Mouse (Mus musculus): Measurements from ENCODE around the gene Frmpd4. TPM values are rescaled to one million over a fixed set of nuclear protein-coding genes. Genes with fewer than 3 reads are reported as not detected.

The Frmpd4 gene
- polyA plus RNA-seq, 1 experiment from 2014 or later = 0.67 TPM

- no peaks in the 10 kb centered on the region for H3K36me3 ChIP-seq (ENCODE audit: control insufficient read depth, insufficient read depth, low read length)
- ATAC-seq = no peak
- H3K4me3 ChIP-seq (ENCODE audit: low read depth, low read length) = no peak overlapping the region
- no peak overlapping the region for H3K9ac ChIP-seq (ENCODE audit: low read length)
- DNase-seq (ENCODE audit: low spot score) = no peak
- H3K9me3 ChIP-seq (replicated peaks; ENCODE audit: control insufficient read depth, low read length) = no peaks in the 10 kb centered on the region
- no peak overlapping the region for H3K4me2 ChIP-seq (ENCODE audit: low read length)
- no peaks in the 10 kb centered on the region for H3K27me3 ChIP-seq (replicated peaks; ENCODE audit: control insufficient read depth, insufficient read depth, low read length)
- H3K4me1 ChIP-seq (ENCODE audit: control insufficient read depth, insufficient read depth, low read length) = no peaks in the 10 kb centered on the region
- no peak overlapping the region for H3K27ac ChIP-seq (ENCODE audit: low read depth, low read length)
Measured at GRCm38 (mm10) chrX:167828456-167828855, 748.6 kb downstream of the Frmpd4 start.

- H3K4me3 ChIP-seq (ENCODE audit: low read depth, low read length) = no peak overlapping the region
Measured at GRCm38 (mm10) chrX:167817363-167817762, 759.7 kb downstream of the Frmpd4 start.

GRCm38 (mm10) chrX:167810120-167810519 lies 766.9 kb downstream of the Frmpd4 start:
- no peak for ATAC-seq
- no peaks in the 10 kb centered on the region for H3K9me3 ChIP-seq (replicated peaks; ENCODE audit: control insufficient read depth, low read length)
- H3K27ac ChIP-seq (ENCODE audit: low read depth, low read length) = no peak overlapping the region
- H3K27me3 ChIP-seq (replicated peaks; ENCODE audit: control insufficient read depth, insufficient read depth, low read length) = no peaks in the 10 kb centered on the region; the same call in 1 of the 2 replicates
- no peak overlapping the region for H3K9ac ChIP-seq (ENCODE audit: low read length)
- no peaks in the 10 kb centered on the region for H3K4me1 ChIP-seq (ENCODE audit: control insufficient read depth, insufficient read depth, low read length)
- H3K36me3 ChIP-seq (ENCODE audit: control insufficient read depth, insufficient read depth, low read length) = no peaks in the 10 kb centered on the region
- DNase-seq (ENCODE audit: low spot score) = no peak
- 74% methylated on average over 2 of the region's 2 CpGs for WGBS
- H3K4me2 ChIP-seq (ENCODE audit: low read length) = no peak overlapping the region
- H3K4me3 ChIP-seq (ENCODE audit: low read depth, low read length) = no peak overlapping the region

More at GRCm38 (mm10) chrX:167817363-167817762, 759.7 kb downstream of the Frmpd4 start:
- Histone ChIP-seq H3K27ac (ENCODE audit: low read depth, low read length) (no peak overlapping the region), H3K9ac (ENCODE audit: low read length) (no peak overlapping the region), H3K9me3 (replicated peaks; ENCODE audit: control insufficient read depth, low read length) (no peaks in the 10 kb centered on the region), H3K27me3 (replicated peaks; ENCODE audit: control insufficient read depth, insufficient read depth, low read length) (no peaks in the 10 kb centered on the region), H3K4me2 (ENCODE audit: low read length) (no peak overlapping the region), H3K4me1 (ENCODE audit: control insufficient read depth, insufficient read depth, low read length) (no peaks in the 10 kb centered on the region), H3K36me3 (ENCODE audit: control insufficient read depth, insufficient read depth, low read length) (no peaks in the 10 kb centered on the region)
- ATAC-seq = no peak
- DNase-seq (ENCODE audit: low spot score) = no peak
- 47% methylated on average over 4 of the region's 4 CpGs for WGBS

GRCm38 (mm10) chrX:167808572-167808971 lies 768.5 kb downstream of the Frmpd4 start:
- H3K9me3 ChIP-seq (replicated peaks; ENCODE audit: control insufficient read depth, low read length) = no peaks in the 10 kb centered on the region
- no peak for ATAC-seq
- WGBS = 92% methylated on average over 5 of the region's 5 CpGs

GRCm38 (mm10) chrX:167788737-167789136 lies 788.3 kb downstream of the Frmpd4 start:
- no peak overlapping the region for H3K4me3 ChIP-seq (ENCODE audit: low read depth, low read length)
- DNase-seq (ENCODE audit: low spot score) (no peak), ATAC-seq (no peak)
- no peaks in the 10 kb centered on the region for H3K36me3 ChIP-seq (ENCODE audit: control insufficient read depth, insufficient read depth, low read length)
- H3K4me1 ChIP-seq (ENCODE audit: control insufficient read depth, insufficient read depth, low read length) = no peaks in the 10 kb centered on the region
- WGBS = 90% methylated on average over 2 of the region's 2 CpGs
- no peaks in the 10 kb centered on the region for H3K9me3 ChIP-seq (replicated peaks; ENCODE audit: control insufficient read depth, low read length)
- H3K27me3 ChIP-seq (replicated peaks; ENCODE audit: control insufficient read depth, insufficient read depth, low read length) = no peaks in the 10 kb centered on the region
- H3K4me2 ChIP-seq (ENCODE audit: low read length) = no peak overlapping the region
- H3K27ac ChIP-seq (ENCODE audit: low read depth, low read length) = no peak overlapping the region
- no peak overlapping the region for H3K9ac ChIP-seq (ENCODE audit: low read length)

More at GRCm38 (mm10) chrX:167808572-167808971, 768.5 kb downstream of the Frmpd4 start:
- no peak overlapping the region for H3K9ac ChIP-seq (ENCODE audit: low read length)
- no peaks in the 10 kb centered on the region for H3K36me3 ChIP-seq (ENCODE audit: control insufficient read depth, insufficient read depth, low read length)
- H3K4me1 ChIP-seq (ENCODE audit: control insufficient read depth, insufficient read depth, low read length) = no peaks in the 10 kb centered on the region
- H3K27me3 ChIP-seq (replicated peaks; ENCODE audit: control insufficient read depth, insufficient read depth, low read length) = no peaks in the 10 kb centered on the region; the same call in 1 of the 2 replicates
- no peak overlapping the region for H3K4me2 ChIP-seq (ENCODE audit: low read length)
- H3K27ac ChIP-seq (ENCODE audit: low read depth, low read length) = no peak overlapping the region
- no peak for DNase-seq (ENCODE audit: low spot score)
- no peak overlapping the region for H3K4me3 ChIP-seq (ENCODE audit: low read depth, low read length)

- DNase-seq (ENCODE audit: low spot score) (no peak), ATAC-seq (no peak)
- no peaks in the 10 kb centered on the region for H3K9me3 ChIP-seq (replicated peaks; ENCODE audit: control insufficient read depth, low read length)
- no peaks in the 10 kb centered on the region for H3K36me3 ChIP-seq (ENCODE audit: control insufficient read depth, insufficient read depth, low read length)
- H3K27me3 ChIP-seq (replicated peaks; ENCODE audit: control insufficient read depth, insufficient read depth, low read length) = no peaks in the 10 kb centered on the region
- H3K9ac ChIP-seq (ENCODE audit: low read length) = no peak overlapping the region
- no peak overlapping the region for H3K4me2 ChIP-seq (ENCODE audit: low read length)
- H3K27ac ChIP-seq (ENCODE audit: low read depth, low read length) = no peak overlapping the region
- no peak overlapping the region for H3K4me3 ChIP-seq (ENCODE audit: low read depth, low read length)
- no peaks in the 10 kb centered on the region for H3K4me1 ChIP-seq (ENCODE audit: control insufficient read depth, insufficient read depth, low read length)
Measured at GRCm38 (mm10) chrX:167783526-167783925, 793.5 kb downstream of the Frmpd4 start.

- Histone ChIP-seq H3K27me3 (replicated peaks; ENCODE audit: control insufficient read depth, insufficient read depth, low read length) (no peaks in the 10 kb centered on the region), H3K9ac (ENCODE audit: low read length) (no peak overlapping the region), H3K36me3 (ENCODE audit: control insufficient read depth, insufficient read depth, low read length) (no peaks in the 10 kb centered on the region), H3K27ac (ENCODE audit: low read depth, low read length) (no peak overlapping the region), H3K4me2 (ENCODE audit: low read length) (no peak overlapping the region), H3K4me1 (ENCODE audit: control insufficient read depth, insufficient read depth, low read length) (no peaks in the 10 kb centered on the region), H3K4me3 (ENCODE audit: low read depth, low read length) (no peak overlapping the region), H3K9me3 (replicated peaks; ENCODE audit: control insufficient read depth, low read length) (no peaks in the 10 kb centered on the region)
- 95% methylated on average over 3 of the region's 3 CpGs for WGBS
- ATAC-seq (no peak), DNase-seq (ENCODE audit: low spot score) (no peak)
Measured at GRCm38 (mm10) chrX:167719564-167719981, 857.5 kb downstream of the Frmpd4 start.

- no peak overlapping the region for H3K27ac ChIP-seq (ENCODE audit: low read depth, low read length)
- no peak overlapping the region for H3K4me3 ChIP-seq (ENCODE audit: low read depth, low read length)
- no peak overlapping the region for H3K9ac ChIP-seq (ENCODE audit: low read length)
- ATAC-seq (no peak), DNase-seq (ENCODE audit: low spot score) (no peak)
- H3K9me3 ChIP-seq (replicated peaks; ENCODE audit: control insufficient read depth, low read length) = no peaks in the 10 kb centered on the region
- no peak overlapping the region for H3K4me2 ChIP-seq (ENCODE audit: low read length)
- no peaks in the 10 kb centered on the region for H3K27me3 ChIP-seq (replicated peaks; ENCODE audit: control insufficient read depth, insufficient read depth, low read length)
- no peaks in the 10 kb centered on the region for H3K4me1 ChIP-seq (ENCODE audit: control insufficient read depth, insufficient read depth, low read length)
- H3K36me3 ChIP-seq (ENCODE audit: control insufficient read depth, insufficient read depth, low read length) = no peaks in the 10 kb centered on the region
- 70% methylated on average over 1 of the region's 1 CpGs for WGBS
Measured at GRCm38 (mm10) chrX:167719092-167719491, 857.9 kb downstream of the Frmpd4 start.

- Histone ChIP-seq H3K4me2 (ENCODE audit: low read length) (no peak overlapping the region), H3K36me3 (ENCODE audit: control insufficient read depth, insufficient read depth, low read length) (no peaks in the 10 kb centered on the region), H3K9ac (ENCODE audit: low read length) (no peak overlapping the region), H3K27me3 (replicated peaks; ENCODE audit: control insufficient read depth, insufficient read depth, low read length) (0 out of 2 replicates have a peak, but pooled peaks cover 3% of the 10 kb centered on the region), H3K4me1 (ENCODE audit: control insufficient read depth, insufficient read depth, low read length) (no peaks in the 10 kb centered on the region), H3K9me3 (replicated peaks; ENCODE audit: control insufficient read depth, low read length) (no peaks in the 10 kb centered on the region), H3K27ac (ENCODE audit: low read depth, low read length) (no peak overlapping the region), H3K4me3 (ENCODE audit: low read depth, low read length) (no peak overlapping the region)
- DNase-seq (ENCODE audit: low spot score) (peak; percentile 11), ATAC-seq (peak; percentile 32; the same call in 1 of the 2 replicates)
- WGBS = 38% methylated on average over 5 of the region's 5 CpGs
Measured at GRCm38 (mm10) chrX:167654806-167655495, 922.1 kb downstream of the Frmpd4 start.

Measured in forebrain, embryonic 14.5 days (tissue).